Mouse (Mus musculus) adrenal gland, postnatal 25 days (tissue): ENCODE results near the gene A730015C16Rik. TPM values are rescaled to one million over a fixed set of nuclear protein-coding genes. Genes with fewer than 3 reads are reported as not detected.

ENCODE experiments used
- DNase-seq: peaks from one replicate; pipeline ENCODE4 v3.0.0; 2021; ENCODE audit warnings: mixed read lengths
- total RNA-seq: library from RNA; stranded (reverse); gene quantifications from 2 replicates; pipeline ENCODE4 v1.2.3, GENCODE M21; 2021

A730015C16Rik gene
- total RNA-seq, 1 experiment from 2014 or later = not detected

GRCm38 (mm10) chr4:108830698-108831097 is 17.7 kb downstream of the A730015C16Rik start:
- DNase-seq = no peak

GRCm38 (mm10) chr4:108826643-108827042 is 21.8 kb downstream of the A730015C16Rik start:
- DNase-seq = no peak

- no peak for DNase-seq
These were observed 22.3 kb downstream of the A730015C16Rik start for GRCm38 (mm10) chr4:108826096-108826495.

- DNase-seq = no peak
These were observed 22.7 kb downstream of the A730015C16Rik start for GRCm38 (mm10) chr4:108825677-108826076.

- no peak for DNase-seq
These were observed 36.9 kb downstream of the A730015C16Rik start for GRCm38 (mm10) chr4:108811550-108811949.

- no peak for DNase-seq
These were observed 37.3 kb downstream of the A730015C16Rik start for GRCm38 (mm10) chr4:108811142-108811541.

GRCm38 (mm10) chr4:108803535-108803934 is 44.9 kb downstream of the A730015C16Rik start:
- no peak for DNase-seq

GRCm38 (mm10) chr4:108798083-108798830 is 50.2 kb downstream of the A730015C16Rik start:
- peak; percentile 75 for DNase-seq

Other genes with a start within 250 kb of the A730015C16Rik start
- gene Cc2d1b, start 228.7 kb downstream of the A730015C16Rik start, total RNA-seq = 55.9 and 66.4 TPM in 2 replicates
- gene 3110021N24Rik, start 129.0 kb downstream of the A730015C16Rik start, total RNA-seq = 0.61 and 1.2 TPM in 2 replicates
- gene Zfyve9, start 67.8 kb downstream of the A730015C16Rik start, total RNA-seq = 31.5 and 31.6 TPM in 2 replicates
- gene Btf3l4, start 15.0 kb downstream of the A730015C16Rik start, total RNA-seq = 94.9 and 144 TPM in 2 replicates
- 72.1 and 75.5 TPM in 2 replicates for gene Txndc12, start 14.0 kb downstream of the A730015C16Rik start, total RNA-seq
- 32.4 and 33.4 TPM in 2 replicates for gene Kti12, start 834 bp downstream of the A730015C16Rik start, total RNA-seq
- gene Rab3b, start 30.4 kb upstream of the A730015C16Rik start, total RNA-seq = 29.5 and 41.9 TPM in 2 replicates
- gene Nrd1, start 152.0 kb upstream of the A730015C16Rik start, total RNA-seq = 119 and 126 TPM in 2 replicates